Mouse (Mus musculus) forebrain, embryonic 16.5 days (tissue): ENCODE measurements at regions not wholly inside any gene's neighbourhood (a gene's known extent, or its start where the extent isn't known, plus 50 kb on each side); places are given as distances from the start of the nearest gene placed in this dataset.

Source experiments
- ATAC-seq: fragments of 200-750 bp; cut with Nextera tagmentation; 2 replicates; pipeline ENCODE4 v1.8.0; 2017; ENCODE audit warnings: mild to moderate bottlenecking, moderate library complexity
- H3K27ac ChIP-seq: fragments of 300-500 bp; sonication (generic); 2 replicates; pipeline ENCODE4 v1.5.1; 2014; ENCODE audit warnings: low read length, control low read depth
- H3K27me3 ChIP-seq: fragments of 300-500 bp; sonication (generic); replicated peaks from 2 replicates; pipeline ENCODE4 v1.6.1; 2014; ENCODE audit warnings: low read length; ENCODE audit not compliant: control insufficient read depth, insufficient read depth
- H3K36me3 ChIP-seq: fragments of 300-500 bp; sonication (generic); 2 replicates; pipeline ENCODE4 v1.6.1; 2014; ENCODE audit not compliant: control insufficient read depth, insufficient read depth
- H3K4me1 ChIP-seq: fragments of 300-500 bp; sonication (generic); replicated peaks from 2 replicates; pipeline ENCODE4 v1.6.1; 2014; ENCODE audit warnings: low read length; ENCODE audit not compliant: control insufficient read depth, insufficient read depth
- H3K4me2 ChIP-seq: fragments of 300-500 bp; sonication (generic); 2 replicates; pipeline ENCODE4 v1.6.1; 2014; ENCODE audit warnings: mild to moderate bottlenecking, low read length, control low read depth
- H3K4me3 ChIP-seq: fragments of 300-500 bp; sonication (generic); replicated peaks from 2 replicates; pipeline ENCODE4 v1.5.1; 2014; ENCODE audit warnings: mild to moderate bottlenecking, low read length, control low read depth
- H3K9ac ChIP-seq: fragments of 300-500 bp; sonication (generic); replicated peaks from 2 replicates; pipeline ENCODE4 v1.6.1; 2014; ENCODE audit warnings: low read depth, low read length, control low read depth
- H3K9me3 ChIP-seq: fragments of 300-500 bp; sonication (generic); 2 replicates; pipeline ENCODE4 v1.6.1; 2016; ENCODE audit warnings: low read length; ENCODE audit not compliant: control insufficient read depth
- WGBS: fragments of 180-500 bp; shearing (Covaris S2); extraction: QIAGEN DNeasy Blood & Tissue Kit; methylation state at CpG from one replicate; pipeline ENCODE4 v1.1.7; 2014; 5-methylcytosine and 5-hydroxymethylcytosine counted together

GRCm38 (mm10) chr1:163562166-163562733 lies 158.8 kb upstream of the Gorab start:
- Histone ChIP-seq H3K9me3 (no peaks in the 10 kb centered on the region), H3K9ac (no peak overlapping the region), H3K36me3 (no peaks in the 10 kb centered on the region), H3K4me2 (no peak overlapping the region), H3K4me1 (no peaks in the 10 kb centered on the region), H3K4me3 (no peak overlapping the region), H3K27ac (no peak overlapping the region), H3K27me3 (no peaks in the 10 kb centered on the region)
- no peak for ATAC-seq
- WGBS, result 80% methylated on average over 4 of the region's 4 CpGs

GRCm38 (mm10) chr1:163561016-163561415 lies 157.5 kb upstream of the Gorab start:
- Histone ChIP-seq H3K9me3 (no peaks in the 10 kb centered on the region), H3K27ac (no peak overlapping the region), H3K27me3 (no peaks in the 10 kb centered on the region), H3K4me3 (no peak overlapping the region), H3K36me3 (no peaks in the 10 kb centered on the region), H3K4me1 (no peaks in the 10 kb centered on the region), H3K9ac (no peak overlapping the region), H3K4me2 (no peak overlapping the region)
- WGBS, result 66% methylated on average over 5 of the region's 5 CpGs
- ATAC-seq, result no peak

- peak; percentile 86 for ATAC-seq
- H3K4me3 ChIP-seq, result no peak overlapping the region
- H3K36me3 ChIP-seq, result no peaks in the 10 kb centered on the region
- WGBS, result 70% methylated on average over 8 of the region's 8 CpGs
- H3K4me2 ChIP-seq, result no peak overlapping the region
- no peak overlapping the region for H3K27ac ChIP-seq
- no peaks in the 10 kb centered on the region for H3K4me1 ChIP-seq
- no peak overlapping the region for H3K9ac ChIP-seq
- H3K27me3 ChIP-seq, result no peaks in the 10 kb centered on the region
- H3K9me3 ChIP-seq, result no peaks in the 10 kb centered on the region
Measured at GRCm38 (mm10) chr1:163560276-163560943, 156.9 kb upstream of the Gorab start.

GRCm38 (mm10) chr1:163557875-163558274 lies 154.4 kb upstream of the Gorab start:
- no peaks in the 10 kb centered on the region for H3K27me3 ChIP-seq
- no peak overlapping the region for H3K27ac ChIP-seq
- WGBS, result 83% methylated on average over 7 of the region's 7 CpGs
- no peak for ATAC-seq
- H3K9ac ChIP-seq, result no peak overlapping the region
- no peaks in the 10 kb centered on the region for H3K36me3 ChIP-seq
- no peak overlapping the region for H3K4me3 ChIP-seq
- H3K4me2 ChIP-seq, result no peak overlapping the region
- H3K9me3 ChIP-seq, result no peaks in the 10 kb centered on the region
- no peaks in the 10 kb centered on the region for H3K4me1 ChIP-seq

- H3K9me3 ChIP-seq, result no peaks in the 10 kb centered on the region
- H3K4me2 ChIP-seq, result no peak overlapping the region
- no peaks in the 10 kb centered on the region for H3K27me3 ChIP-seq
- ATAC-seq, result no peak
- H3K9ac ChIP-seq, result no peak overlapping the region
- WGBS, result 90% methylated on average over 2 of the region's 2 CpGs
- H3K4me1 ChIP-seq, result no peaks in the 10 kb centered on the region
- H3K36me3 ChIP-seq, result no peaks in the 10 kb centered on the region
- no peak overlapping the region for H3K4me3 ChIP-seq
- no peak overlapping the region for H3K27ac ChIP-seq
Measured at GRCm38 (mm10) chr1:163555185-163555584, 151.7 kb upstream of the Gorab start.

- ATAC-seq, result no peak
- 83% methylated on average over 8 of the region's 8 CpGs for WGBS
Measured at GRCm38 (mm10) chr1:163538776-163539492, 135.5 kb upstream of the Gorab start.

GRCm38 (mm10) chr1:163530563-163530962 lies 127.1 kb upstream of the Gorab start:
- Histone ChIP-seq H3K36me3 (no peaks in the 10 kb centered on the region), H3K27me3 (no peaks in the 10 kb centered on the region), H3K4me1 (no peaks in the 10 kb centered on the region), H3K4me2 (no peak overlapping the region), H3K9ac (no peak overlapping the region), H3K27ac (no peak overlapping the region), H3K4me3 (no peak overlapping the region), H3K9me3 (no peaks in the 10 kb centered on the region)
- 75% methylated on average over 4 of the region's 4 CpGs for WGBS
- peak; percentile 63 for ATAC-seq

More at GRCm38 (mm10) chr1:163538776-163539492, 135.5 kb upstream of the Gorab start:
- no peak overlapping the region for H3K9ac ChIP-seq
- no peak overlapping the region for H3K27ac ChIP-seq
- no peaks in the 10 kb centered on the region for H3K9me3 ChIP-seq
- no peaks in the 10 kb centered on the region for H3K4me1 ChIP-seq
- no peak overlapping the region for H3K4me2 ChIP-seq
- H3K4me3 ChIP-seq, result no peak overlapping the region
- H3K36me3 ChIP-seq, result no peaks in the 10 kb centered on the region
- no peaks in the 10 kb centered on the region for H3K27me3 ChIP-seq

GRCm38 (mm10) chr1:163517966-163518365 lies 114.5 kb upstream of the Gorab start:
- H3K4me2 ChIP-seq, result no peak overlapping the region
- no peak overlapping the region for H3K27ac ChIP-seq
- no peak overlapping the region for H3K4me3 ChIP-seq
- H3K27me3 ChIP-seq, result no peaks in the 10 kb centered on the region
- no peak for ATAC-seq
- no peaks in the 10 kb centered on the region for H3K36me3 ChIP-seq
- H3K9me3 ChIP-seq, result no peaks in the 10 kb centered on the region
- WGBS, result 86% methylated on average over 5 of the region's 5 CpGs
- no peaks in the 10 kb centered on the region for H3K4me1 ChIP-seq
- H3K9ac ChIP-seq, result no peak overlapping the region

GRCm38 (mm10) chr1:163512847-163513246 lies 109.4 kb upstream of the Gorab start:
- H3K36me3 ChIP-seq, result no peaks in the 10 kb centered on the region
- no peak overlapping the region for H3K9ac ChIP-seq
- no peaks in the 10 kb centered on the region for H3K27me3 ChIP-seq
- no peak for ATAC-seq
- H3K4me1 ChIP-seq, result no peaks in the 10 kb centered on the region
- no peak overlapping the region for H3K4me3 ChIP-seq
- no peaks in the 10 kb centered on the region for H3K9me3 ChIP-seq
- H3K27ac ChIP-seq, result no peak overlapping the region
- H3K4me2 ChIP-seq, result no peak overlapping the region
